Mouse (Mus musculus) layer of hippocampus, adult 9-10 months (tissue): Measurements from ENCODE around the gene Supt7l.
"Not testable (repeated sequence)": the region's sequence is repeated elsewhere in the genome, so short reads cannot be mapped to it uniquely, and the experiment has no call there.

Experiments used
- DNase-seq: peaks from one replicate; pipeline ENCODE4 v3.0.0; 2022; ENCODE audit warnings: low spot score

Supt7l gene

GRCm38 (mm10) chr5:31527707-31528106, at the start of gene Supt7l:
Supt7l (minus strand) TSS chr5:31527807.
- not testable (repeated sequence) for DNase-seq

GRCm38 (mm10) chr5:31576539-31576975, 49.0 kb upstream of the Supt7l start:
- no peak for DNase-seq

- DNase-seq = no peak
These were observed 46.1 kb upstream of the Supt7l start for GRCm38 (mm10) chr5:31573722-31574121.

GRCm38 (mm10) chr5:31571023-31571608, 43.5 kb upstream of the Supt7l start:
- DNase-seq = no peak

- no peak for DNase-seq
These were observed 40.5 kb upstream of the Supt7l start for GRCm38 (mm10) chr5:31567951-31568657.

- no peak for DNase-seq
These were observed 38.9 kb upstream of the Supt7l start for GRCm38 (mm10) chr5:31566457-31566856.

GRCm38 (mm10) chr5:31566026-31566425, 38.4 kb upstream of the Supt7l start:
- no peak for DNase-seq

- DNase-seq = no peak
These were observed 37.4 kb upstream of the Supt7l start for GRCm38 (mm10) chr5:31564976-31565375.

- no peak for DNase-seq
These were observed 36.3 kb upstream of the Supt7l start for GRCm38 (mm10) chr5:31563905-31564304.

- DNase-seq = peak; percentile 55
These were observed 35.9 kb upstream of the Supt7l start for GRCm38 (mm10) chr5:31563496-31563895.

GRCm38 (mm10) chr5:31562036-31562666, 34.5 kb upstream of the Supt7l start:
- DNase-seq = peak; percentile 40

GRCm38 (mm10) chr5:31560352-31560751, 32.7 kb upstream of the Supt7l start:
- no peak for DNase-seq

GRCm38 (mm10) chr5:31559401-31559800, 31.8 kb upstream of the Supt7l start:
- DNase-seq = no peak

- no peak for DNase-seq
These were observed 7.6 kb upstream of the Supt7l start for GRCm38 (mm10) chr5:31535228-31535627.

- DNase-seq = no peak
These were observed 953 bp upstream of the Supt7l start for GRCm38 (mm10) chr5:31528560-31528959.

GRCm38 (mm10) chr5:31527117-31527680, 408 bp downstream of the Supt7l start:
- no peak for DNase-seq

GRCm38 (mm10) chr5:31526354-31527116, 1.1 kb downstream of the Supt7l start, which contains the start of gene Slc4a1ap:
Slc4a1ap (plus strand) TSS chr5:31526995.
- DNase-seq = peak; percentile 81

GRCm38 (mm10) chr5:31520556-31520955, 7.1 kb downstream of the Supt7l start:
- no peak for DNase-seq

GRCm38 (mm10) chr5:31512481-31512880, 15.1 kb downstream of the Supt7l start:
- DNase-seq = no peak

- no peak for DNase-seq
These were observed 22.8 kb downstream of the Supt7l start for GRCm38 (mm10) chr5:31504843-31505242.

GRCm38 (mm10) chr5:31494513-31495297, 32.9 kb downstream of the Supt7l start, which contains the start of gene Gpn1:
Gpn1 (plus strand) TSS chr5:31494741.
- peak; percentile 83 for DNase-seq
